Mouse (Mus musculus): ENCODE results near the gene Slco3a1. TPM values are rescaled to one million over a fixed set of nuclear protein-coding genes. Genes with fewer than 3 reads are reported as not detected.

The Slco3a1 gene
- total and polyA plus RNA-seq, 3 experiments: 0.11 TPM; not detected in 2

- Histone ChIP-seq H3K4me1 (ENCODE audit: insufficient read depth, low read depth, low read length) (no peaks in the 10 kb centered on the region), H3K9me3 (replicated peaks) (peaks cover 6% of the 10 kb centered on the region), H3K4me3 (ENCODE audit: low read depth, low read length) (no peak overlapping the region), H3K27me3 (ENCODE audit: insufficient read depth, low read length) (no peaks in the 10 kb centered on the region), H3K36me3 (replicated peaks) (no peaks in the 10 kb centered on the region)
- no peak for DNase-seq (ENCODE audit: low spot score)
- no peak for ATAC-seq (ENCODE audit: extremely low read depth, insufficient number of reproducible peaks, low FRiP score, poor library complexity, severe bottlenecking)
- TF ChIP-seq POLR2AphosphoS5 (IDR thresholded peaks at IDR 0.05; ENCODE audit: insufficient replicate concordance, low read depth, low read length): no peak
- TF ChIP-seq GATA1 (IDR thresholded peaks at IDR 0.05; ENCODE audit: borderline replicate concordance, low read length): no peak
- no peak for TF ChIP-seq TAL1 (conservative IDR thresholded peaks at IDR 0.05; ENCODE audit: low read depth, low read length)
- no peak for TF ChIP-seq CTCF (IDR thresholded peaks at IDR 0.05; ENCODE audit: low read depth, low read length)
- no peak for TF ChIP-seq GATA2 (IDR thresholded peaks at IDR 0.05; ENCODE audit: borderline replicate concordance, low read depth, low read length)
Observed at GRCm38 (mm10) chr7:74240459-74241172, 314.0 kb downstream of the Slco3a1 start.
